Mouse (Mus musculus) embryo, embryonic 10.5 days (tissue): ENCODE data around the gene Gulp1.

Source experiments
- DNase-seq: peaks from one replicate; pipeline ENCODE4 v3.0.0-alpha.2; 2015; ENCODE audit warnings: low spot score

Gulp1 gene

GRCm38 (mm10) chr1:44720785-44721410 lies 169.6 kb downstream of the Gulp1 start:
- DNase-seq: peak; percentile 43

GRCm38 (mm10) chr1:44741256-44741655 lies 189.9 kb downstream of the Gulp1 start:
- peak; percentile 41 for DNase-seq

DNA sequence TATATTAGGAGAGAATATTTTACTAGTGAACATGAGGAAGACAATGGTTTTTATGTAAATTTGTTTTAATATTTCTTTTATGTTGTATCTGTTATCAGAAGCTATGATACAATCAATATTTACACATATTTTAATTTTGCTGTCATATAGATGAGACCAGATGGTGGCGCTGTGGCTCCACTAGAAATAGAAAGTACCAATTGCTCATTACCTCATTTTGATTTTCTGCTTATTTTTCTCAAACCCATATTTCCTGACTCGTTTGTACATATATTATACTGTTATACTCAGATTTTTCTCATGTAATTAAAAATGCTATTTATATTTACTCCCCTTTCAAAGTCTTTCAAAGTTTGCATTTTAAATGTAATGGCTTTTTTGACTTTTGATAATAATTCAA lies 194.4 kb downstream of the Gulp1 start:
- peak; percentile 76 for DNase-seq

GRCm38 (mm10) chr1:44750731-44751730 lies 199.7 kb downstream of the Gulp1 start:
- DNase-seq: peak; percentile 62

DNA sequence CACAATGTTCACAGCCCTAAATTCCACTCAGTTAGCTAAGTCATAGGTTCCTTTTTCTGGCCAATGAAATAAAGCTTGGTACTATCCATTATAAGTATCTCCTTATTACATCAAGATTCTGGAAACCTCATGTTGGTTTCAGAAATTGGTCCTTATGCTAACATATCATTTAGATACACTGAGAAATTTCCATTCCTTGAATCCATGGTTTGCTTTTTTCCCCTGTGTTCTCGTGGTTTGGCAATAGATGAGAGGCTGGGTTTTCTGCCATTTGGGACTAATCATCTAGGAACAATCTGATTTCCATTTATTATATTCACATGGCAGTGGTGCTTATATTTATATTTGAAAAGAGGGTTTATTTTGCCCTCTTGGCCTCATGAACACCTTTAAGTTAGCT lies 226.9 kb downstream of the Gulp1 start:
- DNase-seq: no peak

DNA sequence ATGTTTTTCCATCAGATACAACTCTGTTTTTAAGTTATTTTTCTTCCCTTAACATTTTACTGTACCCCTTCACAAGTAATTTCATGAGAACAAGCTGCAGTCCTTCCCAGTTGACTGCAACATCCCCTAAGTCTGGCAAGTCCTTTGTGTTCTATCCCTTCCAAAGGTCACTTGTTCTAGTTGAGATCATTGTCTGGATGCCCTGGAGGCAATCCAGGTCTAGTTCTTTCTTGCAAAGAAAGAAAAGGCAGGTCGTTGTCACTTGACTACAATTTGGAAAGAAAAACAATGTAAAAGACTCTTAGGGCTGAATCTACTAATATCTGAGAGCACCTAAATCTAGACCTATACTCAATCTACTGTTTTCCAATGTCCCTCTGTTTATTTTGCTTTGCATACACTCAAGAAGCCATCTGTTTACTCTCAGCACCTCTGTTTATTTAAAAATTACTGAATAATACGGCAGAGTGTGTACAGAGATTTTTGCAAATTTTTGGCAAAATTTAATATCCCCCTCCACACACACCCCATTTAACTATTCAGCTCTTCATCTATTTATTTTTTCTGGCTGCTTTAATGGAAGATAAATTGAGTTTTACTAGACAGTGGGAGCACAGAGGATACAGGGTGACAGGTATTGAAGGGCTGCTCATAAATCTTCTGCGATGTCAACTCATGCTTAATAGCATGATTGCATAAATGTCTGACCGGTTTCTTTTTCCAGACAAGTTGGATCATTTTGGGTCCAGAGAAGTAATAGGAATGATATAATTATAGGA lies 252.5 kb downstream of the Gulp1 start:
- DNase-seq: no peak

DNA sequence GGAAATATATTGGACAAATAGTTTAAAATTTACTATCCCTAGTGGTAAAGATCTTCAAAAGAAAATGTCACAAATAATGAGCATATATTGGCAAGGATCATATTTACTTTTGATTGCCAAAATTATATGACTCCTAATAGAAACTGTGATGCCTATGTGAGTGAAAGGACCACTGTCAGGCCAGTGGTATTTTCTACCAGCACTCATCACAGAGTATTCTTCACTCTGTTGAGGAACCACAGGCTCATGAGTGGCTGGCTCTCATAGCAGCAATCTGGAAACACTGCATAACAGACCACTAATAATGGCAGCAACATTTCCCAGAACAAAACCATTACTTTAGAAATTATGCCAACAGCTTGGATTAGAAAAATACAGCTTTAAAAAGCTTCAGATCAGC lies 255.1 kb downstream of the Gulp1 start:
- no peak for DNase-seq

GRCm38 (mm10) chr1:44810336-44810735 lies 259.0 kb downstream of the Gulp1 start:
- no peak for DNase-seq

- DNase-seq: no peak
Observed at GRCm38 (mm10) chr1:44833934-44834333, 282.6 kb downstream of the Gulp1 start.
